Mouse (Mus musculus) adrenal gland, adult 2 months (tissue): ENCODE results near the gene Eif5b. TPM values are rescaled to one million over a fixed set of nuclear protein-coding genes. Genes with fewer than 3 reads are reported as not detected.
"Not testable (repeated sequence)": the region's sequence is repeated elsewhere in the genome, so short reads cannot be mapped to it uniquely, and the experiment has no call there.

Experiments used
- DNase-seq: peaks from one replicate; pipeline ENCODE4 v3.0.0; 2021
- polyA plus RNA-seq: library from polyadenylated mRNA; depleted of rRNA; stranded (reverse); fragments of >200 nt; gene quantifications from 2 replicates; pipeline ENCODE4 v1.2.3, GENCODE M21; 2012
- total RNA-seq, 2 experiments: library from RNA; stranded (reverse); gene quantifications; 2 replicates each; pipeline ENCODE4 v1.2.3; 2021

The Eif5b gene
- total and polyA plus RNA-seq, 3 experiments, result 1.5 to 48.3 (median 43.0) TPM

DNA sequence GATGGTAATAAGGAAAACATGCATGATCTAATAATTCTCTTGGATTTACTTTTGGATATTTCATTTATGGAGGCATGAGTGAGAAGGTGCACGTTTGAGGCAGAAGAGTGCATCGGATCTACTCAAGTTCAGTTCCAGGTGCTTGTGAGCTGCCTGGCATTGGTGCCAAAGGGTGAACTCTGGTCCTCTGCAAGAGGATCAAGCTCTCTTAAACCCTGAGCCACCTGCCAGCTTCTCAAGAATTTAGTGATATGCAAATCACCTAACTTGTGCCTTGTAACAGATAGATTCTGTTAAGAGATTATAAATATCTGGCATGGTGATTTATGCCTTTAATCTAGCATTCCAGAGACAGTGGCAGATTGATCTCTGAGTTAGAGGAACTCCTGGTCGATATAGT is 5.2 kb downstream of the Eif5b start:
- no peak for DNase-seq

DNA sequence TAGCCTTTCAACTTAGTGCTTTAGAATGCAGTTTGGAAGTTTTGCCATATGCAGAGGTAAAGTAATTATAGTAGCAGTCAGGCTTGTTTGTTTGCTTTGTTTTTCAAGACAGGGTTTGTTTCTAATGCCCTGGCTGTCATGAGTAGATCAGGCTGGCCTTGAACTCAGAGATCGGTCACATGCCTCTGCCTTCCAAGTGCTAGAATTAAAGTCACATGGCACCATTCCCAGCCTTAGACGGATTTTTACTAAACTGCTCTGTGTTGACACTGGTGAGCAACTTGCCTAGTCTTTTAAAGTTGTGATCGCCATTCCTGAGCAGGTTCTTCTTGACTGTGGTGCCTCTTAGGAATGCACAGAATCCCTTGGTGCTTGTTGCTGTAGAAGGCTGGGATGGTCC is 8.9 kb downstream of the Eif5b start:
- peak; percentile 72 for DNase-seq

DNA sequence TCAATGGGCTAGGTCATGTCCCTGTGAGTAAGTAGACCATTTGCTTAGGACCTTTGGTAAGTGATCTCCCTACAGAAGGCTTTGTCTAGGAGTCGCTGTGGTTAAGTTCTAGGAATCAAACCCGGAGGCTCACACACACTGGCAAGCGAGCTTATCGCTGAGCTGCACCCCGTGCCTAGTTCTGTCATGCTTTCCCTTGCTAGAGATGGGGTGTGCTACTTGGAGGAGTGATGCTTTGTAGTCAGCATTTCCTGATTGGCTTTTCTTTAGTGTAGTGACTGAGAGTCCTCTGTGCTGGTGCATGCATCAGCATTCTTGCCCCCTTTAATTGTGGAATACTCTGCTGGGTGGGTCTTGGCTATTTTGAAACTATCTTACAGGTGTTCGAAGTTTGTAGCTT is 13.8 kb downstream of the Eif5b start:
- no peak for DNase-seq

DNA sequence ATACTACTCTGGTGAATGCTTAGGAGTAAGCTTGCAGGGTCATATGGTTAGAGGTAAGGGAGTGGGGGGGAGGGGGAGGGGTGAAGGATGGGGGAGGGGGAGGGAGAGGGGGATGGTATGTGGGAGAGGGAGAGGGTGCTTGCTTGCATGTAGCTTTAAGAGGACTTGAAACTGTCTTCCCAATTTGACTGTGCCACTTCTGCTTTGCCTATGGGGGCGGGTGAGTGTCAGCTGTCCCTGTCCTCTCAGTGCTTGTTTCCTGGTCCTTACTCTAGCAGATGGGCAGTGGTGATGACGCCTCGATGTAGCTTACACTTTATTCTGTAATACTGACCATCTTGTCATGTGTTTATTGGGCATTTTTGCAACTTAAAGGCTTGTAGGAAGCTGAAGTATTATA is 14.3 kb downstream of the Eif5b start:
- no peak for DNase-seq

DNA sequence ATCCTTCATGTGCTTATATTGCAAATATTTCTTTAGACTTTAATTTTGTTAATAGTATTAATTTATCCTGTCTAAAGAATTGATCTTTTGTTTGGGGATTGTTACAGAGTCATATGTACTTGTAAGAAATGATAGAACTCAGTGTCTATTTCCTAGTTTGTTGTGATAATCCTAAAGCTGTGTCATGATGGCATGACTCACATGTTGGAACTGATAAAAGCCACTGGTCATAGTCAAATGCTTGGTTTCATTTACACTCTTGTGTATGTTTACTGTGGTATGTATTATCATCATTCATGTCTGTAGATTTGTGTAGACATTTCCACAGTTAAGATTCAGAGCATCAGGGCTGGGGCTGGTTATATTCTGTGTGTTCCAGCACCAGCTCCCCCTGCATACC is 14.7 kb downstream of the Eif5b start:
- no peak for DNase-seq

DNA sequence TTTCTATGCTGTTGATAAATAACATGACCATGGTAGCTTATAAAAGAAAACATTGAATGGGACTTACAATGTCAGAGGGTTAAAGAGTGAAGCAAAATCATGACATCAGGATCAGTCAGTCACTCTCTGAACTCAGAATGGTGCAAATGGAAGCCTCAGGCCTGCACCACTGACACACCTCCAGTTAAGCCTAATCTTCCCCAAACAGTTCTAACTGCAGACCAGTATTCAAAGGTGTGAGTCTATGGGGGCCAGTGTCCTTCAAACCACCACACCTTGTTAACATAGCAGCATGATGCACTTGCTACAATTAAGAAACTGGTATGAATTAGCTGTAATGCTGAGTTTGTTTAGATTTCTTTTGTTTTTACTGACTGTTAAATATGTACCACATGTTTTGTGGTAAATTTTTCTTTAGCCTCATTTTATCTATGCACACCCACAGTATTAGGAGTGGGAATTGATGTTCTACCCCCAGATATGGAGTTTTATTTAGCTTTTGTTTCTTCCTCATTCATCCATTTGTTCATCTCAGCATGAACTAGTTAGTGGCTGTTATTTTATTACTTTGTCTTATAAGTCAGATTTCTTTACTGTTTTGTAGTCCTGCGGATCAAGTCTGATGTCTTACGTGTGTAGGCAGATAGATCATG is 16.9 kb downstream of the Eif5b start:
- DNase-seq, result no peak

DNA sequence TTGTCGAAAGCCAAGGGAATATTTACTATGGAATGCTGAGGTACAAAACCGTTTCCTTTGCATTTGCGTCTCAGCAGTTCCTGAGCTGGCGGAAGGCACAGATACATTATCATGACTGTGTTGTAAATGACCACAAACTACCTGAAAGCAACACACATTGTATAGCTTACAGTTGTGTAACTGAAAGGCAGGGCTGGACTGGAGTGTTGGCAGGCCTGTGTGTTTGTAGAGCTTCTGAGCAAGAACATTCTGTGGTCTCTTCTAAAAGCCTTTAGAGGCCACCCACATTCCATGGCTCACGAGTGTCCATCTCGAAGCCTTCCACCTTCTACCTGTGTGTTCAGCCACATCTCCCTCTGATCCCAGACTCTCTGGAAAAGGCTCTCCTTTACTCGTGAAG is 29.5 kb downstream of the Eif5b start:
- no peak for DNase-seq

DNA sequence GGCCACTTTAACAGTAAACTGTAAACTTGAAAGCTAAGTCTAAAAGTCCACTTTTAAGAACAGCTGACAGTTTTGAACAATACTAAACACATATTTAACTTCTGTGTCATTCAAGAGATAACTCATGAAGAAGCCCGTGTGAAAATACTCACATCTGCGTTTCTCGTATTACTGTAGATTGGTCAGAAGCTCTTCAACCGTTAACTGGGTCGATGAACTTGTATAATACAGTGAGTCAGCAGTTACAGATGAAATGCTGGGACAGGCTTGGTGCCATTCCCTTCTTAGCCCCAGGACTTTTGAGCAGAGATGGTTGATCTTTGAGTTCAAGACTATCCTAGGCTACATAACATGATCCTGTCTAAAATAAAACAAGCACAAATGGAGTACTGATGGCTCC is 33.6 kb downstream of the Eif5b start:
- no peak for DNase-seq

DNA sequence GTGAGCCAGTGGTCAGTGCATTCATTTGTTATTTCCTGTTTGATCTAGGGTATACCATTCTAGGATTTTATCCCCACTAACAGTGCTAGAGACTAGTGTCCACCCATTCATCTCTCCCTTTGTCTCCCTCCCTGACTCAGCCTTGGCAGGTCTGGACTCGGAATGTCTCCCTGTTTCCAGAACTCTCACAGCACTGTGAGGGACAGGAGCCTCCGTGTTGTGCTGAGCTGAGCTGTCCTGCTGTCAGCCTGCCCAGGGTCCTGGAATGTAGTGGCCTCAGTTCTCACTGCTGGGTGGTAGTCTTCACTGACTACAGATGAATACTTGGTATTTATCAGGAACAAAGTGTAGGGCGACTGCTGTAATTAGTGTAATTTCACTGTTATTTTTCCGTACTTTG is 37.7 kb downstream of the Eif5b start:
- DNase-seq, result no peak

DNA sequence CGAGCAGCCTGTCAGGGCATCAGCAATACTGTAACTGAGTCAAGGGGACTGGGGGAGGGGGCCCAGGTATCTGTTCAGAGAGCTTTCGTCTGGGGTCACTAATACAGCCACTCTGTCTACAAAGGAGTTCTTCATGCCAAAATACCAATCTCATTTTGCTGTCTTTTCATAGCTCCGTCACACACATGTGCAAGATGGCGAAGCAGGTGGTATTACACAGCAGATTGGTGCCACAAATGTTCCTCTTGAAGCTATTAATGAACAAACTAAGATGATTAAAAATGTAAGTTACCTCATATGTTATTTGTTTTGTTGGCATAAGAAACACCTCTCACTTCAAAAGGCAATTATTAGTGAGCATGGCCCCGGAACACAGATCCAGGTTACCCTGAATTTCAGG is 39.6 kb downstream of the Eif5b start:
- DNase-seq, result no peak

DNA sequence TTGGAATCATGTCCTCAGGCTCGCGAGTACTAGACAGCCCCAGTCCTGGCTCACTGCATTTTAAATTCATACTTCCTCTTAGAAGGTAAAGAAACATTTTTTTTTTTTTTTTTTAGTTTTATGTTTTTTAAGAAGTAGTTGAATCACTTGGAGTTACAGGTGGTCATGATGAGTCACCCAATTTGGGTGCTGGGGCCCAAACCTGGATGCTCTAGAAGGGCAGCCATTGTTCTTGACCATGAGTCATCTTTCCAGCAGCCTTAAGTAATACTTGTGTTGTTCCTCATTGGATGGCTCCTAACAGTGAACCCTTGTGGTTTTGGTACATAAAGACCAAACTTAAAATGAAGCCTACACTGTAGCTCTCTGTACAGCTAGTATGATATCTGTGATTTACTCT is 41.1 kb downstream of the Eif5b start:
- no peak for DNase-seq

DNA sequence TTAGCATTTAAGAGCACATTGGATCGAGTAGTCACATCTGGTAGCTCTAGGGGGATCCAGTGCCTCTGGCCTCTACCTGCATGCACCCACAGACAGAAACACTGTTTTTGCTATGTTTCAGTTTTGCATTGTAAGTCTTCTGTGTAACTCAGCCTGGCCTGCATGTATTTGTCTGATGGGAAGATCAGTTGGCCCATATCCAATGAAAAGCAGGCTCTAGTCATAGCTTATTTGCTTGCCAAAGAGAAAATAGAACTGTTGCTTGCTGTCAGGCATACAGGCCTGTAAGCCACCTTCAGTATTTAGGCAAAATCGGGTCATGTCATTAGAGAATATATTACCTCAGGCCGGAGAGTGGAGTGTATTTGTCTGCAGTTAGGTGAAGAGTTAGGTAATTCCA is 50.3 kb downstream of the Eif5b start:
- DNase-seq, result no peak

DNA sequence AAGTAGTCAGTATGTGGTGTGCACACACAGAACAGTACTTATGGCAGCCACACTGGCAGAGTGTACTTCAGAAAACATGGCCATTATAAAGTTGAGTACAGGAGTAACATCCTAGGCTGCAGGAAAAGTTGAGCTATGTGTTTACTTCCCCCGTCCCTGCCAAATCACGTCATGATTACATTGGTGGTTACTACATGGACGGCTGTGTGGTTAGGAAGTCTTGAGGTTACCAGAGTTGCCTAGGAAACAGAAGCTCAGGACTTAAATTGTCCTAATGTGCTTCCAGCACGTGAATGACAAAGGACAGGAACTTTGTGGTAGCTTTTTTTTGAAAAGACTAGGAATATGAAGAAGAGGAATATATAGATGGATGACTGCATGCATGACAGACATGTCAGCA is 51.8 kb downstream of the Eif5b start:
- no peak for DNase-seq

DNA sequence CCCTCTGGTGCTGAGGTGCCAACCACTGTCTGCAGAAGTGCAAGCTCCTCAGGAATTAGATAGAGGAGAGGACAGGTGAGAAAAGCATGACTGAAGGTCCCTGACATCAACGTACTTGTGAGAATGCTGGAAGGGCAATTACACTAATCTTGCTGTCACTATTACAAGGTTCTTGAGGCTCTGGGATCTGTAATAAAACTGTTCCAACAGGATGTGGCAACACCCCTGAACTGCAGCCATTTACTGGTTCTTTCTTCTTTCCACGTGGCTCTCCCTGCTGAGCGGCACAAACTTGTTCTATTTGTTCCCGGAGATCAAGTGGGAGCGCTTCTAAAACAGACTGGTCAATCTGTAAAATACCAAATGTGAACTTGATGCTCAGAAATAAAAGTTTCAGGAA is 57.4 kb downstream of the Eif5b start:
- peak; percentile 33 for DNase-seq

DNA sequence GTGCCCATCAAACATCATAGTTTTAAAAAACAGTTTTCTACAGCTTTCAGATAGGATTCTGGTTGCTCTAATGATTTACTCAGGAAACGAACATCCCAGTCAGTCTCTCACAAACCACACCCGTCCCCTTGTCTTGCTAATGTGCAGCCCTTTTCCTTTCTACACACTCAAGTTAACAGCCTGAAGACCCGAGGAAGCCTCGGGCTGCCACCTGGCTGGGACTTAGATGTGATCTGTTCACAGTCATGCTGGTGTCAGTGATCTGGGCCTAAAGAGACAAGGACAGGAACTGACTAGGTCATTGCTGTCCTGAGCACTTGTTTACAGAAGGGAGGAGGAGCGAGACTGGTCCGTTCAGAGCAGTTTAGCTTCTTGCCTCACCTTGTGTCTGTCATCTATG is 60.6 kb downstream of the Eif5b start:
- no peak for DNase-seq

DNA sequence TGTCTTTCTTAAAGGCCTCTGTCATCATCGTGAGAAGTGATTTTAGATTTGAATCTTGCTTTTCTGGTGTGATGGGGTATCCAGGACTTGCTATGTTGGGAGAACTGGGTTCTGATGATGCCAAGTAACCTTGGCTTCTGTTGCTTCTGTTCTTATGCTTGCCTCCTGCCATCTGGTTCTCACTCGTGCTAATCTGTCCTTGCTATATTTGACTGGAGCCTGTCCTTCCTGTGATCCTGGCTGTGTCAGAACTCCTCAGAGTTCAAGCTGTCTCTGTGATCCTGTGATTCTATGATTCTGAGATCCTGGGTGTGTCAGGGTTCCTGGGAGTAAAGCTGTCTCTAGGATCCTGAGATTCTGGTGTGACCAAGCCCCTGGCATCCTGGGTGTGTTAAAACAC is 64.3 kb downstream of the Eif5b start:
- not testable (repeated sequence) for DNase-seq

DNA sequence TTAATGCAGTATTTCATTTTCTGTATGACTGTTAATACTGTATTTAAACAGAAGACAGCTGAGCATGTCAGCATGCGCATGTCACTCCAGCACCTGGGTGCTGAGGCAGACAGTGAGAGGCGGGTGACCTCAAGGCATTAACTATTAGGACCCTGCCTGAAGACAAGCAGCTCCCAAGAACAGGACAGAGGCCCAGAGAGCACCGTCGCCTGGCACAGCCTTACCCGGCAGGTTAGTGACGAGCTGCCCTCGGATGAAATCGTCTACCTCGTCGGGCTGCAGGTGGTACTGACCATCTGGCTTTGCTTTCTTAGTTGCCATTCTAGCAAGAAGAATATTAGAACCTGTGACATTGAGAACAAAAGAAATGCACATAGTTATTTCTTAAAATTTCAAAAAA is 69.5 kb downstream of the Eif5b start:
- no peak for DNase-seq

DNA sequence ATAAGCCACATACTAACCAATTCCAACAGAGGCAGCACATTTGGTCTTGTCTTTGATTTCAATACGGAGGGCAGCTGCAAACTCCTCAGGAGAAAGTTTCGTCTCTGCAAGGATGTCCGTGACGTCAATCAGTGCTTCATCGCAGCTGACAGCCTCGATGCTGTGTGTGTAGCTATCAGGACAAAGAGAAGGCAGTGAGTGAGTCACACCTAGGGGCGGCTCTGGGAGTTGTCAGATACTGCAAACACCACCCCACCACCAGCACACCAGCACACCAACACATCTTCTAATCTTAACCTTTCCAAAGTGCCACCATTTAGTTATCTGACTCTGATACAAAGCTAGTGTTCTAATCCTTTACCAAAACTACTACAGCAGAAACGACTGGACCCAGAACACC is 73.5 kb downstream of the Eif5b start:
- DNase-seq, result no peak

DNA sequence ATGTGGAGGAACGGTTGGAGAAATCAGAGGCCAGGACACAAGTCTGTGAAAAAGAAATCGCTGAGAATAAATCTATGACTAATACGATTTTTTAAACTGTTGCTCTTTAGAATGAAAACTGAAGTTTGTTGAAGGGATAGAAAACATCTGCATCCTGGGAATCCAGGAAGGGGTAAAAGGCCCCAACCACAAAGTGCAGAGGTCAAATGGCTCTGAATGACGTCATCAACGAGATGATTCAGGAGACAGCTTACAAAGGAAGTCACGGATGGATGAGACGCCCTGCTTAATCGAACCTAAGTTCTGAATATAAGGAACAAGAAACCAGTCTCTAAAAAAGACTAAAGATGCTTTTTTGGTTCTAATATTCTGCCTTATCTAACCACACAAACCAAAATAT is 83.5 kb downstream of the Eif5b start:
- no peak for DNase-seq

DNA sequence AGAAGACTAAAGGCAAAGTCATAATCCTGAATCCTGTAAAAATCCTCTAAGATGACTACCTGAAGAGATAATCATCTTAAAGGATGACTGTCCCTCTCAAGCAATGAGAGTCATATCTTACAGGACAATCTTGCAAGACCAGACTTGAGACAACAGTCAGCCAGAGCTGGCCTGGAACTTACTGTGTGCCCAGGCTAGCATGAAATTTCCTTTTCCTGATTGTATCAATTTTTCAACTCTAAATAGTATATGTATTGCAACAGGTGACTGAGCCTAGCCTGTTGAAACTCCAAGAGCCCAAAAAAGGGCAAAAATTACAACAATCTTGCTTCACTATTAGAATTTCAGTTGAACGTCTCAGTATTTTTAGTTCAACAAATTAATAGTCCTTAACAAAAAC is 105.4 kb downstream of the Eif5b start:
- DNase-seq, result no peak

DNA sequence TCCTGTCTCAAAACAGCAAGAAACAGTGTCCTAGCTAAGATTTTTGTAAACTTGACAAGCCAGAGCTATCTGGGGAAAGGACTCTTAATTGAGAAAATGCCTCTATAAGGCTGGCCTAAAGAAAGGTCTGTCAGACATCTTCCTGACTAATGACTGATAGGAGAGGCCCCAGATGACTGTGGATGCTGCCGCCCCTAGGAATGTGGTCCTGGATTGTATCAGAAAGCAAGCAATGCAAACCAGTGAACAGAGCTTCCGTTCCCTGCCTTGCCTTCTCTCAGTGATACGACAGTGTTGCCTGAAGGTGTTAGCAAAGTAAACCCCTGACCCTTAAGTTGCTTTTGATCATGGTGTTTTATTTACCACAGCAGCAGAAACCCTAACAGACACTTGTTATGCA is 106.0 kb downstream of the Eif5b start:
- DNase-seq, result no peak
